Mouse (Mus musculus): ENCODE measurements at regions not wholly inside any gene's neighbourhood (a gene's known extent, or its start where the extent isn't known, plus 50 kb on each side); places are given as distances from the start of the nearest gene placed in this dataset.

GRCm38 (mm10) chr15:36873058-36873883 is 134.3 kb downstream of the Zfp706 start:
- H3K9me3 ChIP-seq (ENCODE audit: control insufficient read depth, low read length): no peaks in the 10 kb centered on the region
- H3K9ac ChIP-seq (ENCODE audit: low read length): no peak overlapping the region
- 0 out of 2 replicates have a peak overlapping the region, but pooled peaks have one; percentile 10 for H3K27ac ChIP-seq (replicated peaks; ENCODE audit: low read depth, low read length)

GRCm38 (mm10) chr15:36872566-36872965 is 135.0 kb downstream of the Zfp706 start:
- H3K4me2 ChIP-seq (ENCODE audit: low read depth, severe bottlenecking): no peak overlapping the region
- ATAC-seq (ENCODE audit: insufficient number of reproducible peaks, low FRiP score, low TSS enrichment, low read depth) (no peak), DNase-seq (ENCODE audit: low spot score) (no peak)
- no peaks in the 10 kb centered on the region for H3K27me3 ChIP-seq (ENCODE audit: control insufficient read depth, insufficient read depth, low read length)
- no peak overlapping the region for H3K9ac ChIP-seq (ENCODE audit: low read length)
- H3K4me3 ChIP-seq (ENCODE audit: low read depth, low read length): no peak overlapping the region
- H3K27ac ChIP-seq (replicated peaks; ENCODE audit: low read depth, low read length): no peak overlapping the region
- H3K4me1 ChIP-seq (ENCODE audit: control insufficient read depth, insufficient read depth, low read length): peaks cover 3% of the 10 kb centered on the region; the same call in 1 of the 2 replicates
- 95% methylated on average over 2 of the region's 2 CpGs for WGBS
- H3K9me3 ChIP-seq (ENCODE audit: control insufficient read depth, low read length): no peaks in the 10 kb centered on the region
- H3K36me3 ChIP-seq (ENCODE audit: control insufficient read depth, insufficient read depth, low read length): no peaks in the 10 kb centered on the region

More at GRCm38 (mm10) chr15:36873058-36873883, 134.3 kb downstream of the Zfp706 start:
- DNase-seq (ENCODE audit: low spot score): peak; percentile 34
- H3K4me2 ChIP-seq (ENCODE audit: low read depth, severe bottlenecking): no peak overlapping the region
- WGBS: 53% methylated on average over 10 of the region's 10 CpGs
- H3K4me1 ChIP-seq (ENCODE audit: control insufficient read depth, insufficient read depth, low read length): peaks cover 3% of the 10 kb centered on the region; the same call in 1 of the 2 replicates
- H3K4me3 ChIP-seq (ENCODE audit: low read depth, low read length): no peak overlapping the region
- peak; percentile 47; the same call in 1 of the 2 replicates for ATAC-seq (ENCODE audit: insufficient number of reproducible peaks, low FRiP score, low TSS enrichment, low read depth)
- H3K36me3 ChIP-seq (ENCODE audit: control insufficient read depth, insufficient read depth, low read length): no peaks in the 10 kb centered on the region
- no peaks in the 10 kb centered on the region for H3K27me3 ChIP-seq (ENCODE audit: control insufficient read depth, insufficient read depth, low read length)

- WGBS: 92% methylated on average over 7 of the region's 7 CpGs
- DNase-seq (ENCODE audit: low spot score): no peak
- no peak for ATAC-seq (ENCODE audit: insufficient number of reproducible peaks, low FRiP score, low TSS enrichment, low read depth)
- H3K9me3 ChIP-seq (ENCODE audit: control insufficient read depth, low read length): no peaks in the 10 kb centered on the region
- no peaks in the 10 kb centered on the region for H3K36me3 ChIP-seq (ENCODE audit: control insufficient read depth, insufficient read depth, low read length)
- no peaks in the 10 kb centered on the region for H3K27me3 ChIP-seq (ENCODE audit: control insufficient read depth, insufficient read depth, low read length)
- no peak overlapping the region for H3K4me3 ChIP-seq (ENCODE audit: low read depth, low read length)
- no peak overlapping the region for H3K27ac ChIP-seq (replicated peaks; ENCODE audit: low read depth, low read length)
- H3K4me2 ChIP-seq (ENCODE audit: low read depth, severe bottlenecking): no peak overlapping the region
- peaks cover 3% of the 10 kb centered on the region; the same call in 1 of the 2 replicates for H3K4me1 ChIP-seq (ENCODE audit: control insufficient read depth, insufficient read depth, low read length)
- no peak overlapping the region for H3K9ac ChIP-seq (ENCODE audit: low read length)
Measured at GRCm38 (mm10) chr15:36870717-36871116, 136.9 kb downstream of the Zfp706 start.

- 91% methylated on average over 9 of the region's 9 CpGs for WGBS
- no peak for DNase-seq (ENCODE audit: low spot score)
- Histone ChIP-seq H3K4me2 (ENCODE audit: low read depth, severe bottlenecking) (no peak overlapping the region), H3K9ac (ENCODE audit: low read length) (no peak overlapping the region), H3K9me3 (ENCODE audit: control insufficient read depth, low read length) (no peaks in the 10 kb centered on the region), H3K27ac (replicated peaks; ENCODE audit: low read depth, low read length) (no peak overlapping the region), H3K4me3 (ENCODE audit: low read depth, low read length) (no peak overlapping the region), H3K27me3 (ENCODE audit: control insufficient read depth, insufficient read depth, low read length) (no peaks in the 10 kb centered on the region), H3K36me3 (ENCODE audit: control insufficient read depth, insufficient read depth, low read length) (no peaks in the 10 kb centered on the region), H3K4me1 (ENCODE audit: control insufficient read depth, insufficient read depth, low read length) (peaks cover 3% of the 10 kb centered on the region; the same call in 1 of the 2 replicates)
- no peak for ATAC-seq (ENCODE audit: insufficient number of reproducible peaks, low FRiP score, low TSS enrichment, low read depth)
Measured at GRCm38 (mm10) chr15:36870094-36870493, 137.5 kb downstream of the Zfp706 start.

GRCm38 (mm10) chr15:36866088-36866487 is 141.5 kb downstream of the Zfp706 start:
- Histone ChIP-seq H3K9me3 (ENCODE audit: control insufficient read depth, low read length) (no peaks in the 10 kb centered on the region), H3K4me2 (ENCODE audit: low read depth, severe bottlenecking) (no peak overlapping the region), H3K27ac (replicated peaks; ENCODE audit: low read depth, low read length) (no peak overlapping the region), H3K4me1 (ENCODE audit: control insufficient read depth, insufficient read depth, low read length) (no peaks in the 10 kb centered on the region), H3K4me3 (ENCODE audit: low read depth, low read length) (no peak overlapping the region), H3K9ac (ENCODE audit: low read length) (no peak overlapping the region), H3K27me3 (ENCODE audit: control insufficient read depth, insufficient read depth, low read length) (no peaks in the 10 kb centered on the region), H3K36me3 (ENCODE audit: control insufficient read depth, insufficient read depth, low read length) (no peaks in the 10 kb centered on the region)
- ATAC-seq (ENCODE audit: insufficient number of reproducible peaks, low FRiP score, low TSS enrichment, low read depth) (no peak), DNase-seq (ENCODE audit: low spot score) (no peak)
- 50% methylated on average over 1 of the region's 1 CpGs for WGBS

- 81% methylated on average over 3 of the region's 3 CpGs for WGBS
- no peak for DNase-seq (ENCODE audit: low spot score)
- Histone ChIP-seq H3K4me1 (ENCODE audit: control insufficient read depth, insufficient read depth, low read length) (no peaks in the 10 kb centered on the region), H3K9me3 (ENCODE audit: control insufficient read depth, low read length) (no peaks in the 10 kb centered on the region), H3K27ac (replicated peaks; ENCODE audit: low read depth, low read length) (no peak overlapping the region), H3K27me3 (ENCODE audit: control insufficient read depth, insufficient read depth, low read length) (no peaks in the 10 kb centered on the region), H3K4me3 (ENCODE audit: low read depth, low read length) (no peak overlapping the region), H3K9ac (ENCODE audit: low read length) (no peak overlapping the region), H3K36me3 (ENCODE audit: control insufficient read depth, insufficient read depth, low read length) (no peaks in the 10 kb centered on the region), H3K4me2 (ENCODE audit: low read depth, severe bottlenecking) (no peak overlapping the region)
- no peak for ATAC-seq (ENCODE audit: insufficient number of reproducible peaks, low FRiP score, low TSS enrichment, low read depth)
Measured at GRCm38 (mm10) chr15:36865332-36865731, 142.2 kb downstream of the Zfp706 start.

GRCm38 (mm10) chr15:36864046-36864445 is 143.5 kb downstream of the Zfp706 start:
- no peak for ATAC-seq (ENCODE audit: insufficient number of reproducible peaks, low FRiP score, low TSS enrichment, low read depth)
- WGBS: 64% methylated on average over 2 of the region's 2 CpGs

GRCm38 (mm10) chr15:36858711-36859110 is 148.9 kb downstream of the Zfp706 start:
- 76% methylated on average over 4 of the region's 4 CpGs for WGBS
- H3K27ac ChIP-seq (replicated peaks; ENCODE audit: low read depth, low read length): no peak overlapping the region
- H3K4me3 ChIP-seq (ENCODE audit: low read depth, low read length): no peak overlapping the region
- no peak overlapping the region for H3K4me2 ChIP-seq (ENCODE audit: low read depth, severe bottlenecking)
- H3K4me1 ChIP-seq (ENCODE audit: control insufficient read depth, insufficient read depth, low read length): no peaks in the 10 kb centered on the region
- DNase-seq (ENCODE audit: low spot score) (no peak), ATAC-seq (ENCODE audit: insufficient number of reproducible peaks, low FRiP score, low TSS enrichment, low read depth) (no peak)
- H3K27me3 ChIP-seq (ENCODE audit: control insufficient read depth, insufficient read depth, low read length): no peaks in the 10 kb centered on the region
- no peaks in the 10 kb centered on the region for H3K9me3 ChIP-seq (ENCODE audit: control insufficient read depth, low read length)
- no peak overlapping the region for H3K9ac ChIP-seq (ENCODE audit: low read length)
- no peaks in the 10 kb centered on the region for H3K36me3 ChIP-seq (ENCODE audit: control insufficient read depth, insufficient read depth, low read length)

More at GRCm38 (mm10) chr15:36864046-36864445, 143.5 kb downstream of the Zfp706 start:
- no peak for DNase-seq (ENCODE audit: low spot score)
- Histone ChIP-seq H3K27ac (replicated peaks; ENCODE audit: low read depth, low read length) (no peak overlapping the region), H3K4me3 (ENCODE audit: low read depth, low read length) (no peak overlapping the region), H3K4me2 (ENCODE audit: low read depth, severe bottlenecking) (no peak overlapping the region), H3K4me1 (ENCODE audit: control insufficient read depth, insufficient read depth, low read length) (no peaks in the 10 kb centered on the region), H3K9me3 (ENCODE audit: control insufficient read depth, low read length) (no peaks in the 10 kb centered on the region), H3K27me3 (ENCODE audit: control insufficient read depth, insufficient read depth, low read length) (no peaks in the 10 kb centered on the region), H3K36me3 (ENCODE audit: control insufficient read depth, insufficient read depth, low read length) (no peaks in the 10 kb centered on the region), H3K9ac (ENCODE audit: low read length) (no peak overlapping the region)

Data from limb, embryonic 11.5 days (tissue).